Mouse (Mus musculus) heart, adult 18-20 months (tissue): Measurements from ENCODE around the gene Tnfrsf13b. TPM values are rescaled to one million over a fixed set of nuclear protein-coding genes. Genes with fewer than 3 reads are reported as not detected.
A peak's percentile ranks its signal among the peaks of the same experiment; 100 is the strongest.
"Not testable (repeated sequence)": the region's sequence is repeated elsewhere in the genome, so short reads cannot be mapped to it uniquely, and the experiment has no call there.

ENCODE experiments used
- DNase-seq, 2 experiments: peaks; one replicate each; pipeline ENCODE4 v3.0.0; 2021 to 2022; ENCODE audit warnings: mixed read lengths in 1 of 2
- total RNA-seq, 2 experiments: library from RNA; stranded (reverse); gene quantifications; 2 replicates each; pipeline ENCODE4 v1.2.3; 2021

Tnfrsf13b gene
- total RNA-seq, 2 experiments from 2014 or later: 0.50 to 1.5 TPM

DNA sequence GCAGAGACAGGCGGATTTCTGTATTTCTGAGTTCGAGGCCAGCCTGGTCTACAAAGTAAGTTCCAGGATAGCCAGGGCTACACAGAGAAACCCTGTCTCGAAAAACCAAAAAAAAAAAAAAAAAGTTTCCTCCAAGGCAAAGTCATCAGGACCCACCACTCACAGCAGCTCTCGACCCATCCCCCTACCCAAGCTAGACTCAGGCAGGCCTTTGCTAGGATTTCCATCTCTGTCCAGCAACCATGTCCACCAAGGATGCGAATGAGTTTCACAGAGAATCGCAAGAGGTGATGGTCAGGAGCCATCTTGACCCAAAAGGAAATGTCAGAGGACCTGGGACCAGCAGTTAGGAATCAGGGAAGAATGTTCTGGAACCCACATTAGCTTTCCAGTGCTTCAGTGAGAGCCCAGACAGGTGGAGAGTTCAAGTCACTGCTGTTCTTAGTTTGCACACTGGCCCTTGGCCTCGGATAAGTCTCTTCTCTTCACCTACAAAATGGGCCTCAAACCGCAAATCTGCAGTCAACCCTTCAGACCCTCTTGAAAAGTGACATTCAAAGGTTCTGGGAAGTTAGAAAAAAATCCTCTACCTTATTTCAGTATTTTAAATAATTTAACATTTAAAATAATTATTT lies 983 bp downstream of the Tnfrsf13b start:
- DNase-seq: no peak

DNA sequence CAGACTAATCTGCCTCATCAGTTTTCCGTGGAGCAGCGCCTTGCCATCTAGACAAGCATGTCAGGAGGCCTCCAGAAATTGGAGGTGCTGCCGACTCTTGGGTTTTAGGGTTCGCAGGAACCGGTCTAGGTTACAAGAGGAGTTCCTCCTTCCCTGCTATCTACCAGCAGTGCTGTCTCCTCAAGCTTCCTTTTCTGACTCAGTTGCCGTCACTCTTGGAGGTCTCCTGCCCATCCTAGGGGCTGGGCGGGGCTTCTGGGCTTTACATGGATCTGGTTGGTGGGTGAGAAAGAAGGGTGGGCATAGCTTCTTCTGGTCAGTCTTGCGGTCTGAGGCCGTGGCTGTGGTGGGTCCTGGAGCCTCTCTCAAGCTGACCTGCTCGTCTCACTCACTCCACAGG lies 2.8 kb downstream of the Tnfrsf13b start:
- no peak for DNase-seq

DNA sequence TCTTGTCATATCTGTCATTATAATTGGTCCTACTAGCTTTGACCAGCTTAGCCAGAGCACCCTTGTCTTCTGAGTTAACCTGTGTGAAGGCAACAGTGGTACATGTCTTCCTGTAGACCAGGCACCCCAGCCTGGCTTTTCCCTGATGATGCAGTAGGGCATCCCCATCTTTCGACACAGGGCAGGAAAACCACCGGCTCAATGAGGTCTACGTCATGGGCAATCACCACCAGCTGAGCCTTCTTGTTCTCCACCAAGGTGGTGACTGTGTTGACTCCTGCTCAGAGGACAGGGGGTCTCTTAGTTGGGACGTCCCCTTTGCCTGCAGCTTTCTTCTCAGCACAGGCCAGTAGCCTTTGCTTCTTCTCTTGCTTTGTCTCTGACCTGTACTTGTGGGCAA lies 4.1 kb downstream of the Tnfrsf13b start:
- not testable (repeated sequence) for DNase-seq

DNA sequence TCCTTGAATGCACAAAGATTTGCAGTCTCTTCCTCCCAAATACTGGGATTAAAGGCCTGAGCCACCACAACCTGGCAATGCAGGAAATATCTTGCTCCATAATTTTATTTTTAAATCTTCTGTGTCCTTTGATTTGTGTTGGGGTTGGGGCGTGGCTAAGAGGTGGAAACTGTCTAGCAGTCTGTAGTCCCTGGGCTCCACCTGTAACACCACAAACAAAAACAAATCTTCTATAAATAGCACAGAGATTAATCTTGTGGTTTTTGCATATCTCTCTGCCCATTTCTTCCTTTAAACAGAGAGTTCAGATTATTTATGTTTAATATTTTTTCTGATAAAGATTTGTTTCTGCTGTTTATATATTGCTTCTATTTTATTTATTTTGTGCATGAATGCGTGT lies 6.4 kb downstream of the Tnfrsf13b start:
- DNase-seq: no peak

DNA sequence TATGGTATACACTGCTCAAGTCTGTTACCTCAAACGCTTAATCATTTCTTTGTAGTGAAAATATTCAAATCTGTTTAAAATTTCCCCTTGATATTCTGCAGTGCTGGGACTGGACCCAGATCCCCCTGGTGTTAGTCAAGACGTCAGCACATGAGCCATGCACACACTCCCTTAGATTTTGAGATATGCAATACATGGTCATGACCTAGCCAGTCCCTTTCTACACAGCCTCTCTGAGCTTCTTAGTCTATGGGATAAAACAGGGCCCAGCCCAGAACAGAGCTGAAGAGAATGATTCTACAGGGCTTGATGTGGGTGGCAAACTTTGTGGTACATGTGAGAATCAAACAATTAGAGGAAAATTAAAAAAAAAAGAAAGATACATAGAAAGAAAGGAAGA lies 15.1 kb downstream of the Tnfrsf13b start:
- DNase-seq: no peak

DNA sequence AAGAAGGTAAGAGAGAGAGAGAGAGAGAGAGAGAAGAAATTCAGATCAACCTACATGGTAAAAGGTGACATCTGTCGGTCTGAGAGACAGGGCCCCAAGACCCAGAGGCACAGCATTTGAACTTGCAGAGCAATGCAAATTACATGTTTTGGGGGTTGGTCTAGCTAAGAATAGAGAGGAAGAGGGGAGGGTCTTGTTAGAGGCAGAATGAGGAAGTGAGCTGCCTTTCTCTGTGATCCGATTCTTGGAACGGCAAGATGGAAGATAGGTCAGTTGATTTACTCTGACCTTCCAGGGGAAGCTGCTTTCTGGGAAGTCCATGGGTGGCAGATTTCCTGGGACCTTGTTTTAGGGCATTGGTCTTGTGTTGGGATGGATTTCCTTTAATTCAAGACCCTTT lies 15.7 kb downstream of the Tnfrsf13b start:
- peak in 1 of 2 experiments; percentile 34 for DNase-seq

DNA sequence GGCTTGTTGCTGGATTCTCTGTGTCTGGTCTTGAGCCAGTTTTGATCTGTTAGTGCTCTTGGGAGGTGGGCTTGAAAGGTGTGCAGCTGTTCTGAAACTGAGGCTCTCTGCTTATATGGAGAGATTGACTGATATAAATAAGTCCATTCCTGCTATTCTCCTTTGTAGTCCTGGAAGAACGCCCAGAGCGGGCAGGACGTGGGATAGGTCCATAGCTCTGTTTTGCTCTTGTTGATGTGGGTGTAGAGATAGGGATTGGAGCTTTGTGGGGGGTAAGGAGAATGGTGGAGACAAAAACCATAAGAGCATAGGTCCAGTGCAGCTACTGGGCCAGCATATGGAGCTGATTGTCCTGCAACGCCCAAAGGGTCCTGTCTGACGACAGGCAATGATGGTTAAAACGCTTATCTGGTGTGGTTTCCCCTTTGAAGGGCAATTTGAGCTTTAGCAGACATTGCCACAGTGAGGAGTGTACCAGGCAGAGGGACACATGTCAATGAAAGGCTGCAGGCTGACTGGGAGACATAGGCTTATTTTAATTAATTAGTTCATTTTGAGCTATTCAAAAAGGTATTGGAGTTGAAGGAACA lies 16.5 kb downstream of the Tnfrsf13b start:
- no peak for DNase-seq

DNA sequence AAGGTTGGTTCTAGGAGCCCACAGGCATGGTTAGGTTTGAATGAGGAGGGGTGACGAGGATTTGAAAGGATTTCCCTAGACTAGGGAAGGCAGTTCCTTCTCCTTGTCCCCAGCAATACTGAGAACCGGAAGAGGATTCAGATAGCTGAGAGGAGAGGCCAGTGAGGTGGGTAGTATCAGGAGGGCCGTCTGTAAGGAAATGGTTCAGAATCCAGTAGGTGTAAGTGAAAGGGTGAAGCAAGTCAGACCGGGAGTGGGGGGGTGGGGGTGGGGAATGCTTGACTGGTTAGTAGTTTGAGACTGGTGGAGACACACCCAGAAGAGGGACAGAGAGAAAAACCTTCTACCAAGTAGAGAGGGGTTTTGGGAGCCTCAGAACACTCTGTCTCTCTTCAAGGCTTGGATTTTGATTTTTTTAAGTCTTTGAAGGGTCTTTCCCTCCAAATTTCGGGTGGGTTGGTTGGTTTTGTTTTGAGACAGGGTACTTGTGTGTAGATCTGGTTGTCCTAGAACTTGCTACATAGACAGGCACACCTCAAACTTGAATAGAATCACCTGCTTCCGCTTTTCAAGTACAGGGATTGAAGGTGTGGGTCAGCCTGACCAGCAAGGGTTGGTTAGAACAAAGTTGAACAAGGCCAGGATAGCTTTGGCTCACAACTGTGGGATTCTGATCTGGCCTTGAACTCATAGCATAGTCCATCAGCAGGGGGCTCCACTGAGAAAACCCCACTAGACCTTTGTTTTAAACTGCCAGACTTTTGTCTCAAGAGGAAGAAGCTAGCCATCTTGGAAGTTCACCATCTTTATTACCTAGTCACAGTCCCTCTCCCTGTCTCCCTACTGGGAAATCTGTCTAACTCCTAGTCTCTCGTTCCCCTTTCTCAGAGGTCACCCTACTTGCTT lies 17.3 kb downstream of the Tnfrsf13b start:
- no peak for DNase-seq

DNA sequence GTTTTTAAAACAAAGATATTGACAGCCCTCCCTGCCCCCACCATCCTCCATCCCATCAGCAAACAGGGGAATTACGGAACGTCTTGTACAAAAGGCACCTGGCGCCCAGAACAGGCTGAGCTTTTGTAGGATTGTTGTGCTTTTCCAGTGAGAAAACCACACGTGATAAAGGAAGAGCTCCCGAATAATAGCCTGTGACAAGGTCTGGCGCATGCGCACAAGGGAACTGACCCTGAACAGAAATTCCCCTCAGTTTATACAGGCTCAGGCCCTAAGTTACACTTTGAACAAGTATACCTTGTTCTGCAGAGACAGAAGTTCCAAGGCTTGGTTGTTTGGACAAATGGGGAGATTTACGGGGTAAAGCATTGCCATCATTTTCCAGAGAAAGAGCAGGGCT lies 19.0 kb downstream of the Tnfrsf13b start:
- DNase-seq: no peak

DNA sequence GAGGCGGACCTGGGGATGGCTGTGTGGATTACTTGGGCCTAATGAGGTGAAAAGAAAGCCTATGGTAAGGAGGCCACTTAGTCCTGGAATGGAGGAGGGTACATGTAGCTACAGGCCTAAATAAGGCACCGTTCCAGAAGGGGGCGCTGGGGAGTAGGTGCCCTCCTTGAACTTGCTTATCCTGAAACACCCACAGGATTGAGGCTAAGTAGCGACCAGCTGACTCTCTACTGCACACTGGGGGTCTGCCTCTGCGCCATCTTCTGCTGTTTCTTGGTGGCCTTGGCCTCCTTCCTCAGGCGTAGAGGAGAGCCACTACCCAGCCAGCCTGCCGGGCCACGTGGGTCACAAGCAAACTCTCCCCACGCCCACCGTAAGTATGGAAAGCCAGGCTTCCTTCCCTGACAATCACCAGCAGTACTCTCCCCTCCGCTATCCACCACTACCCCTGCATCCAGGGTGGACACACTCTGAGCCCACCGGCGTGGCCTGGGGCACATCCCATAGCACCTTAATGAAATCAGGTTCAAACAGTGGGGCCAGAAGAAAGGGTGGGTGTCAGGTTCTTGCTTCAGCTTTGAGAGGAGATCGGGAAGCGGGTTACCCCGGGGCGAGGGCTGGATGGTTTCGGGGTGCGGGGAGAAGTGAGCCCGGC lies 20.2 kb downstream of the Tnfrsf13b start:
- DNase-seq: peak in 1 of 2 experiments; percentile 24

DNA sequence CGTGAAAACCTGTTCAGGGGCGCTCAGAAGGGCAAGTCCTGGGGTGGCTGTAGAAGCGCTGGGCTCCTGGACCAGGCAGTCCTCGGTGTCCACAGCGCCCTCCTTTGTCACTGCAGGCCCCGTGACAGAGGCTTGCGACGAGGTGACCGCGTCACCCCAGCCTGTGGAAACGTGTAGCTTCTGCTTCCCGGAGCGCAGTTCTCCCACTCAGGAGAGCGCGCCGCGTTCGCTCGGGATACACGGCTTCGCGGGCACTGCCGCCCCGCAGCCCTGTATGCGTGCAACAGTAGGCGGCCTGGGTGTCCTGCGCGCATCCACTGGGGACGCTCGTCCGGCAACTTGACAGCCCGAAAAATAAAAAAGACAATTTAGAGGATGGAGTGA lies 20.7 kb downstream of the Tnfrsf13b start:
- DNase-seq: peak in 1 of 2 experiments; percentile 22

DNA sequence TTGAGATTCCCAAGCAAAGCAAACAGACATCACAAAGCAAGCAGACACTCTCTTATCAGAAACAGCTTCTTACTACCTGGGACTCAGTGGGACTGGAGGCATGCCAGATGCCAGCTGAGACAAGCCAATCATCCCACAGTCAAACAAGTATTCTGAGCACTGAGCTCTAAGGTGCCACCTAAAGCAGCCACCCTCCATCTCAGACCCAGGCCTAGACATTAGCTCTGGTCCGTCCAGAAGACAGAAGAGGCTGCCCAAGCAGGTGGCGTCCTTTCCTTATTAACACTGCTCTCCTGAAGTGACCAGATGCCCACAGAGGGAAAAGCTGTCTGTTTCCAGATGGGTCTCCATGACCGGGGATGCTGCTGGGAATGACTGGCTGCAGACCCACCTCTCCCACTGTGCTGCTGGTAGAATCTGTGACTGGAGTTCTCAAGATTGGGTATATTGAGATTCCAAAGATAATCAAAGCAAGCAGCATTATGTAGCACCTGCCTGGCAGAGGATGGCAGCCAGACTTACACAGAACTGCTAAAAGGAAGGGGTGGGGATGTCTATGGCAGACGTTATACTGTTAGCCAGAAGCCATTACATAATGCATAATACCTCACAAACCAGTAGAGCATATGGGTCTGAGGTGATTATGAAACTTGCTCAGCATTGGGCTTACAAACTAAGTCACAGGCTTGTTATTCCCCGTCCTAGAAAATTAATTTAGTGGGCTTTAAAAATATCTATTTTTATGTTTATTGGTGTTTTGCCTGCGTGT lies 23.9 kb downstream of the Tnfrsf13b start:
- DNase-seq: no peak

DNA sequence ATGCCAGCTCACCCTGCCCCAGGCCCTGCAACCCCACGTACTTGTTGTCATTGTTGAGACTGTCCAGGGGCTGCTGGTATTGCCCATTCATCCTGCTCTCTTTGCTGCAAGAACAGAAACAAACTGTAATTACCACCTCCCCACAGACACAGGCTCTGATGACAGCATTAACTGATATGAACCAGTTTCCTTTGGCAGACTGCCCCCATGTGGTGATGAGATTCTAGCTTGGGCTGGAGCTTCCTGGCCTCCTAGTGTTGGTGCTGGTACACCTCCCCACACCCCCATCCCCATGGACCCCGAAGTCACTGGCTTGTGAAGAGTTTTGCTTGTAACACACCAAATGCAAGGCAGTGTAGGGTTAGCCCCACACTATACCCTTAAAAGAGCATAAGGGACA lies 29.2 kb downstream of the Tnfrsf13b start:
- peak; percentile 27 to 52 for DNase-seq

DNA sequence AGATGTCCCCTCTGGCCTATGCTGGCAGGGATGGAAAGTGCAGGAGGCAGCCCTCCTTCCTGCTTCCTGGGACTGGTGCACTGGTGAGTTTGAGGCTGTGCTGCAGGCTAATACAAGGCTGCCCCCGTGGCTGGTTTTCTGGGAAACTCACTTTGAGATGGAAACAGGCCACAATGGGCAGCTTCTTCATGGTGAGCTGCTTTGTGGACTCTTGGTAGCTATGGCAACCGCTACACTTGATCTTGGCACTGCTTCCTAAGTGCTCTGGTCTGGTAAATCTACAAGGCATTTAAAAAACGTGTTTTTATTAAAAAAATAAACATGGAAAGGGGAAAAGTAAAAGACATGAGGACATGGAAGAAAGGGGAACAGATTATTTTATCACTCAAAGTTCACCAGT lies 31.6 kb downstream of the Tnfrsf13b start:
- no peak for DNase-seq

DNA sequence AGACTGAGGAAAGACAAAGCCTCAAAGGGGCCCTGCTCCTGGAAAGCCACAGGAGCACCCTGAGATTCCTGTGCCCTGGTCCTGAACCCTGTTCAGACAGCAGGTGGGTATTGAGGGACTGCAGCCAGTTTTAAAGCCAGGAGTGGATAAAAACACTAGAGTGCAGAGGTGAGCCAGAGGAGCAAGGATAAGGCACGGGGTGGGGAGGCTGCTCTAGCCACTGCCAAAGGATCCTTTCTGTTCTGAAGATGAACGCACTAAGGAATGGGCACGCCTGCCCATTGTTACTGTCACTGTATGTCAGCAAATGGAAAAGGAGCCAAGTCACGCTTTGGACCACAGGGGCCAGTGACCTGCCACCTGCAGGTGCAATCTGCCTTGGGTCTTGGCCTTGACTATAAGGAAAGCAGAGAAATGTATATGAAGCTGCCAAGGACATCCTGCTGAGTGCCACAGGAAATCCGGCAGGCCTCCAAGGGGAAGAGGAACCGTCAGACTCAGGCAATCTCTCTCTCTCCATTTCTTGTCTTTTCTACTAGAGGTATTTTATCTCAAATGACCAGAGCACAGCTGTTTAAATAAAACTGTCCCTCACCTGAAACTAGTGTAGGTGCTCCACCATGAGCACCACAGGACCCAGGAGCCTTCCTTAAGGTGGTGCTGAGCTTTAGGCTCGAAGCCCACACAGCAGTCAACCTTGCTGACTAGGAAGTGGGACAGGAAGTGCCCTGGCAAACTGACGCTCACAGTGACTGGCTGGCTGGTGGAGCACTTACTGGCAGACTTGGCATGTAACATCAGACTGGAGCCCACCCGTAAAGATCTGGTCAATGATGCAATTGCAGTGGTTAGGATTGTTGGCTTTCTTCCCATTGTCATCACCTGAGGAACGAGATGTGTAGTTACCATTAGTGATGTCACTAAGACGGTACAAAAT lies 33.5 kb downstream of the Tnfrsf13b start:
- no peak for DNase-seq

DNA sequence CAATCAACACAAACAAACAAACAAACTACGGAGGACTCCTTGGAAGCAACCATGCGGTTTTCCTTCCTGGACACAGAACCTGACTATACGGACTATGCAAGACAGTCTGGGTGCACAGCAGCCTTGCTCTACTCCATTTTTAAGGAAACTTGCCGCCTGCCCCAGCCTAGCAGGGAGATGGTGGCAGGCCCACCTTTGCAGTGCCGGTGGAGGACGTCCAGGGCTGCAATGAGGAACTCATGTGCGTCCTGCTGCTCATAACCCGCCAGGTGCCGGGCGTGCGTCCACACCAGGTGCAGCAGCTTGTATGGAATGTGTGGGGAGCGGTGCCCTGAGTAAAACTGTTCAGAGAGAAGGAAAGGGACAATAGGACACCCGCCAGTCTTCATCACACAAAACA lies 34.6 kb downstream of the Tnfrsf13b start:
- no peak for DNase-seq

DNA sequence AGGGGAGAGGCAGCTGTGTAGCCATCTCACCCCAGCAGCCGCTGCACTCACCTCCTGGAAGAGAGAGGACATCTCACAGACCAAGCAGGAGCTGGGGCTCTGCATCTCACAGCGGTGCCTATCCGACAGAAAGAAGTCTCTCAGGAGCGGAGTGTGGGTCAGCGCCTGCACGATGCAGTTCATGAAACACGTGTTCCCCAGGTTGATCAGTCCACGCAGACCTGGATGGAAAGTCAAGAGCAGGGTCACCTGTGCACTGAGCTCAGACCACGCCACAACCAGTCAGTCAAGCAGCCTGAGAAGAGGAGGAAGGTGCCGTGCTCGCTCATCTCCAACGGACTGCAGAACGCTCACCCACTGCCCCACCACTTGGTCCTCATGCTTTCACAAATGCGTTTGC lies 36.2 kb downstream of the Tnfrsf13b start:
- DNase-seq: no peak

DNA sequence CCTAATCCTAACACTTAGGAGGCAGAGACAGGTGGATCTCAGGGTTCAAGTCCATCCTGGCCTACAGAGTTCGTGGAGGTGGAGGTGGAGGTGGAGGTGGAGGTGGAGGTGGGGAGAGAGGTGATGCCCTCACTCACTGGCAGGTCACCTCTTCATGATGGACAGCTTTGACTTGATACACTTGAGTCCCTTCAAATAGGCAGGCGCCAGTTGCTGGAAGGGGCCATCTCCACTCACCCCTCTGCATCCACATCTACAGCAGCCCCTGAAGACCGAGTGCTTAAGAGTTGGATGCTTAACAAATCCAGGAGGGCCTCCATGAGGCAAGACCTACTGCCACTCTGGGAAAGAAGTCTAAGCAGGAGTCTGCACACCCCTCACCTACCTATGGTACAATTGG lies 36.8 kb downstream of the Tnfrsf13b start:
- no peak for DNase-seq

DNA sequence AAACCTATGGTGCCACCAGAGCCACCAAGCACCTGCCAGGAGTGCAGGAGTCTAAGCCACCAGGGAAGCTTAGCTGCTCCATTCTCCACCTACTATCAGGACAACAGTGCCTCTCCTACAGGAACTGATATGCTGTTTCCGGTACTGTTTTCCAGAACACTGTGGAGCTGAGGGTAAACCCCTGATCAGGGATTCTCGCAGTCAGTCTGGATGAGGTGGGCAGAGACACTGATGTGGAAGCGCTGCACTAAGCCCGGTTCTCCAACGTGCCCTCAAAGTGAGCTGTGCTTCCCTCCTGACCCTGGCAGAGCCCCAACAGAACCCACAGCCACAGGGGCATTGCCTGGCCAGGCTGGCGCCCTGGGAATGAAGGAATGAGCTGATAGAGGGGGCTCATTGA lies 37.8 kb downstream of the Tnfrsf13b start:
- DNase-seq: no peak

DNA sequence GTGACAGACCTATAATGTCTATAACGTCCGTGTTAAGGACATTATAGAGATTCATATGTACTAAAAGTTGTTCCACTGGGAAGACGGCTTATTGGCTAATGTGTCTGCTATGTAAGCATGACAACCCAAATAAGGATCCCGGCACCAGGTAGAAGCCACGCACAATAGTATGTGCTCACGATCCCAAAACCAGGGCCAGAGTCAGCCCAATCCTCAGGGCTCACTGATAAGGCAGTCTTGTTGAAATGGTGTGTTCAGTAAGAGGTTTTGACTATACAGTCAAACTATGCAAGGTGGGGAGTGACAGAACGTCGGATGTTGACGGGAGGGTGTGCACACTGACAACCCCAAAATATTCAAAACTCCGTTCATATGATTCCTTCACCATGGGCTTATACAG lies 38.3 kb downstream of the Tnfrsf13b start:
- no peak for DNase-seq

DNA sequence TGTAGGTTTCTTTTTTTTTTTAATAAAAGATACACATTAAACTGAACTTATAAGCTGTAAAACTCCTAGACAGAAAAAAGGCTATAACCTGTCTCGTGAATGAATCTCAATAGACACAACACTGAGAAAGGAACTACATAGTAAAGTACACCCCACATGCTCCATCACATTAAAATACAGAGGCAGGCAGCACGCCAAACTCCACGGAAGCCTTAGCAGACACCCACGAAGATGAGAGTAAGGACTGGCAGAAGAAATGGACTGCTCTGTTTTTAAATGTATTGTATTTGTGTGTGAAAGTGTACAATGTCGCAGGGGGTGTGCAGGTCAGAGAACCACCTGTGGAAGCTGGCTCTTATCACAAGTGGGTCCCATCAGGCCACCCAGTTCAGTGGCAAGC lies 43.6 kb downstream of the Tnfrsf13b start:
- DNase-seq: no peak
